Mouse (Mus musculus): ENCODE measurements around the gene Marc1. TPM values are rescaled to one million over a fixed set of nuclear protein-coding genes. Genes with fewer than 3 reads are reported as not detected.

Gene Marc1
- total RNA-seq, 2 experiments from 2014 or later: 0.36 TPM; not detected in 1

- no peak for DNase-seq (ENCODE audit: low spot score in 2 of 2)
- intact Hi-C loops (cut with DNase I): no loop called here
Observed at GRCm38 (mm10) chr1:184777061-184777795, 33.9 kb downstream of the Marc1 start.

GRCm38 (mm10) chr1:184775289-184775688, 35.8 kb downstream of the Marc1 start:
- intact Hi-C loops (cut with DNase I): no loop called here
- DNase-seq (ENCODE audit: low spot score in 2 of 2): no peak

- intact Hi-C loops (cut with DNase I): no loop called here
- no peak for DNase-seq (ENCODE audit: low spot score in 2 of 2)
Observed at GRCm38 (mm10) chr1:184771891-184772249, 39.2 kb downstream of the Marc1 start.

- intact Hi-C loops (cut with DNase I): no loop called here
- peak; percentile 53 to 73 for DNase-seq (ENCODE audit: low spot score in 2 of 2)
Observed at GRCm38 (mm10) chr1:184771202-184771890, 39.8 kb downstream of the Marc1 start.

- intact Hi-C loops (cut with DNase I): no loop called here
- DNase-seq (ENCODE audit: low spot score in 2 of 2): no peak
Observed at GRCm38 (mm10) chr1:184763866-184764265, 47.2 kb downstream of the Marc1 start.

GRCm38 (mm10) chr1:184762941-184763340, 48.2 kb downstream of the Marc1 start:
- intact Hi-C loops (cut with DNase I): no loop called here
- no peak for DNase-seq (ENCODE audit: low spot score in 2 of 2)

- no peak for DNase-seq (ENCODE audit: low spot score in 2 of 2)
- intact Hi-C loops (cut with DNase I): no loop called here
Observed at GRCm38 (mm10) chr1:184761988-184762387, 49.1 kb downstream of the Marc1 start.

- intact Hi-C loops (cut with DNase I): no loop called here
- no peak for DNase-seq (ENCODE audit: low spot score in 2 of 2)
Observed at GRCm38 (mm10) chr1:184752671-184753070, 58.4 kb downstream of the Marc1 start.

- intact Hi-C loops (cut with DNase I): no loop called here
- no peak for DNase-seq (ENCODE audit: low spot score in 2 of 2)
Observed at GRCm38 (mm10) chr1:184750114-184750664, 60.9 kb downstream of the Marc1 start.

GRCm38 (mm10) chr1:184748692-184749152, 62.4 kb downstream of the Marc1 start:
- intact Hi-C loops (cut with DNase I): no loop called here

GRCm38 (mm10) chr1:184737876-184738479, 73.1 kb downstream of the Marc1 start:
- intact Hi-C loops (cut with DNase I): loop anchor here (1.0 to 5.0 kb wide), 2 partner anchors 291 to 472 kb away; no protein-coding TSS in a partner anchor
- peak; percentile 65 to 66 for DNase-seq (ENCODE audit: low spot score in 2 of 2)

More at GRCm38 (mm10) chr1:184748692-184749152, 62.4 kb downstream of the Marc1 start:
- DNase-seq (ENCODE audit: low spot score in 2 of 2): no peak

- DNase-seq (ENCODE audit: low spot score in 2 of 2): no peak
- intact Hi-C loops (cut with DNase I): loop anchor here (5.0 kb wide), 1 partner anchor 290 kb away; no protein-coding TSS in a partner anchor
Observed at GRCm38 (mm10) chr1:184737228-184737627, 73.9 kb downstream of the Marc1 start.

Small RNA genes lying within 50 kb of the gene (microRNA-seq; reads per million reads assigned to microRNA genes)
- gene Mir1981: 602 to 752 reads per million in 2 experiments

Other genes with a start within 250 kb of the Marc1 start
- gene Hlx, start 78.7 kb downstream of the Marc1 start, total RNA-seq (2021): 1 to 10 TPM in 1 of 2 experiments, under 1 TPM in 1; 0.64 to 1.4 TPM
- 100 to 1,000 TPM in 1 of 2 experiments, 10 to 100 TPM in 1; 100.0 to 122 TPM for gene Marc2, start 35.1 kb upstream of the Marc1 start, total RNA-seq (2021)
- gene C130074G19Rik, start 71.9 kb upstream of the Marc1 start, total RNA-seq (2021): 10 to 100 TPM; 17.6 to 20.4 TPM
- 100 to 1,000 TPM in 1 of 2 experiments, 10 to 100 TPM in 1; 94.4 to 104 TPM for gene Mark1, start 188.3 kb upstream of the Marc1 start, total RNA-seq (2021)

All from left cerebral cortex, postnatal 14 days (tissue).